8 mouse cellular contexts compared by ENCODE assay signal in genomic region chr11:33162211-33162997, GRCm38 (mm10). TPM values are rescaled to one million over a fixed set of nuclear protein-coding genes. Genes with fewer than 3 reads are reported as not detected.
A peak's percentile ranks its signal among the peaks of the same experiment; 100 is the strongest.
DNase-seq lines count a peak whose midpoint lies in the region; ATAC-seq lines count a peak whose summit lies in the region.

No protein-coding gene starts in this region.

- peak overlapping the region; percentile 93 for H3K4me2 ChIP-seq in hindbrain, embryonic 14.5 days (replicated peaks)

- H3K4me1 ChIP-seq in hindbrain, embryonic 14.5 days (replicated peaks; ENCODE audit: control insufficient read depth, insufficient read depth, low read length) = peaks cover 17% of the 10 kb centered on the region

- DNase-seq in R1 (ENCODE audit: low read depth, low spot score) = peak; percentile 89
- peak; percentile 84 to 85 for DNase-seq in cerebellum, postnatal 10 days
- peak; percentile 57 to 60 for DNase-seq in frontal cortex, postnatal 36 days (ENCODE audit: low spot score in 2 of 2)
- peak; percentile 74 for DNase-seq in hindbrain, embryonic 14.5 days (ENCODE audit: low spot score)
- DNase-seq in left cerebral cortex, adult 8-10 months (ENCODE audit: low spot score in 2 of 2) = peak; percentile 46 to 69
- DNase-seq in right cerebral cortex, postnatal 14 days = peak; percentile 72
- DNase-seq in yolk sac, embryonic 10.5 days (ENCODE audit: low spot score) = peak; percentile 80

- WGBS in hindbrain, embryonic 14.5 days = 3% methylated on average over 50 of the region's 53 CpGs

- H3K9ac ChIP-seq in hindbrain, embryonic 14.5 days = peak overlapping the region; percentile 95

- no peaks in the 10 kb centered on the region for H3K27me3 ChIP-seq in hindbrain, embryonic 14.5 days (ENCODE audit: control insufficient read depth, insufficient read depth, low read length)

- peaks cover 41% of the 10 kb centered on the region for H3K36me3 ChIP-seq in hindbrain, embryonic 14.5 days (replicated peaks; ENCODE audit: control insufficient read depth, insufficient read depth)

- peak; percentile 65 for ATAC-seq in hindbrain, embryonic 14.5 days (ENCODE audit: low FRiP score)
- ATAC-seq in megakaryocyte, adult 5-6 weeks (ENCODE audit: poor library complexity, severe bottlenecking) = peak; percentile 36

- no peaks in the 10 kb centered on the region for H3K9me3 ChIP-seq in hindbrain, embryonic 14.5 days (ENCODE audit: control insufficient read depth, low read length)

- peak overlapping the region; percentile 99 for H3K27ac ChIP-seq in hindbrain, embryonic 14.5 days

- H3K4me3 ChIP-seq in hindbrain, embryonic 14.5 days (replicated peaks; ENCODE audit: low read length) = peak overlapping the region; percentile 94

RNA-seq across cellular contexts. Expression of gene Npm1, which starts 0.6 kb away (rescaled TPM):
- 418 and 450 TPM in 2 replicates for polyA plus RNA-seq in hindbrain, embryonic 14.5 days (2014; fragmentation: Nextera tagmentation; extraction: Ambion mirVana)
- 100 to 1,000 TPM; 184 to 202 (median 195) TPM for total RNA-seq in left cerebral cortex, adult 8-10 months (2022)
- total RNA-seq in megakaryocyte, adult 5-6 weeks (2015) = 717 and 796 TPM in 2 replicates
- total RNA-seq in megakaryocyte, adult 5-6 weeks (2017) = 1,083 and 1,097 TPM in 2 replicates

RNA-seq across cellular contexts. Expression of gene Fgf18, which starts 15.2 kb away (rescaled TPM):
- polyA plus RNA-seq in hindbrain, embryonic 14.5 days (2014; fragmentation: Nextera tagmentation; extraction: Ambion mirVana) = 9.0 and 10.1 TPM in 2 replicates
- 1 to 10 TPM; 2.2 to 3.9 (median 3.0) TPM for total RNA-seq in left cerebral cortex, adult 8-10 months (2022)
- not detected in 2 replicates for total RNA-seq in megakaryocyte, adult 5-6 weeks (2015)
- not detected in 2 replicates for total RNA-seq in megakaryocyte, adult 5-6 weeks (2017)

RNA-seq across cellular contexts. Expression of gene Tlx3, which starts 41.0 kb away (rescaled TPM):
- 21.2 and 23.0 TPM in 2 replicates for polyA plus RNA-seq in hindbrain, embryonic 14.5 days (2014; fragmentation: Nextera tagmentation; extraction: Ambion mirVana)
- total RNA-seq in left cerebral cortex, adult 8-10 months (2022) = not detected
- total RNA-seq in megakaryocyte, adult 5-6 weeks (2015) = not detected in 2 replicates
- total RNA-seq in megakaryocyte, adult 5-6 weeks (2017) = not detected in 2 replicates

Comparison
In these comparisons a context has a peak if more than half of its experiments do, and no peak if none do; other contexts are left out.
1. Peak in every context shown above with its lines: DNase-seq, ATAC-seq, H3K4me3 ChIP-seq and H3K27ac ChIP-seq.